Mouse (Mus musculus) heart, adult 8-10 months (tissue): ENCODE measurements around the gene Esyt2. TPM values are rescaled to one million over a fixed set of nuclear protein-coding genes. Genes with fewer than 3 reads are reported as not detected.
"Not testable (repeated sequence)": the region's sequence is repeated elsewhere in the genome, so short reads cannot be mapped to it uniquely, and the experiment has no call there.

ENCODE experiments used
- DNase-seq: peaks from one replicate; pipeline ENCODE4 v3.0.0; 2022; ENCODE audit warnings: low spot score
- total RNA-seq, 4 experiments: library from RNA; stranded (reverse); gene quantifications; 2 replicates each; pipeline ENCODE4 v1.2.4; 2022

Esyt2 gene
- total RNA-seq, result 10 to 100 TPM; 23.3 to 27.6 (median 24.1) TPM

GRCm38 (mm10) chr12:116280653-116281364 lies at the start of gene Esyt2:
Gene Esyt2 (plus strand): TSS chr12:116281196.
- peak; percentile 100 for DNase-seq

DNA sequence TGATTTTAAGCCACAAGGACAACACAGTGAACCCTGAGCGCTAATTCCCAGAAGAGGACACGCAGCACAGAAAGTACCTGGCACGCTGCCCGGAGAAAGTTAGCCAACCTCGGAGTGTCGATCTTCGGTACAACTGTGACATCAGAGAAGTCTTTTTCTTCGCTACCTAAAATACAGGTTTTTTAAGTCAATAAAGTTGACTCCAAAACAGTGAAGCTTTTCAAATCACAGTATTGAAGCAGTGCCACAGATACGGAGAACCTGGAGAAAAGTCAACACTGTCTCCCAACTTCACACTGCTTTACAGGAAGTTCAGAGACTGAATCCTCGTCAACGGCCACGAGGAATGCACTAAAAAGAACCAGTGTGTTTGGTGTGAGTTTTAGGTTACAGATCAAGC lies 49.4 kb upstream of the Esyt2 start:
- peak; percentile 83 for DNase-seq

DNA sequence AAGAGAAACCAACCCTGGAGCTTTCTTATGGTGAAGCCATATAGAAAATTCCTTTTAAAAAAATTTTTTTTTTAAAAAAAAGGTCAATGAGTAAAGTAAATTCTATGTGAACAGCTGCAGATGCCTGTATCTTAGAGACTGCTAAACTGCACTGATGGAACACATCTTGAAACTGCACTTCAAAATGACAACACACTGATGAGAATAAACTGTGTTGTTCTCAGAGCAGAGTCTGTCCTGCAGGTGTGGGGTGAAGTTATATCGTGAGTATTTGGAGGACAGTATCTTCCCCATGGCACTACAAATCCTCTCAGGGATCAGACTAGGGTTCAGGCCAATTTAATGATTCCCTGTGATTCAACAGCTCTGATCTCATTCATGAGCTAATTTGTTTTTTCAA lies 48.9 kb upstream of the Esyt2 start:
- DNase-seq, result peak; percentile 22

DNA sequence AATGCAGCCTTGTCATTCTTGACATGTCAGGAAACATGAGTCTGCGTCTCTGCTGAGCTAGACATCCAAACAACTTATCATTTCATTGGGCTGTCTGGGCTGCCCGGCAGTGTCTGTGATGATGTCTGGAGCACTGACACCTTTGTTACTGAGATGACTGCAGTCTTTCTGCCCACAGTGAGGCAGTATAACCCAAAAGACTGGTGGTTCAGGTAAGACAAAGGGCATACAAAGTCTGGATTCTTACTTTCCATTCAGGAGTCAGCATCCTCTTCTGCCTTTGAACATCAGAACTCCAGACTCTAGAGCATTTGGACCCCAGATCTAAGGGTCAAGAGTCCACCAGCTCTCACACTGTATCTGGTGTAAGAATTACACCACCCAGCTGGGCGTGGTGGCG lies 45.6 kb upstream of the Esyt2 start:
- no peak for DNase-seq

DNA sequence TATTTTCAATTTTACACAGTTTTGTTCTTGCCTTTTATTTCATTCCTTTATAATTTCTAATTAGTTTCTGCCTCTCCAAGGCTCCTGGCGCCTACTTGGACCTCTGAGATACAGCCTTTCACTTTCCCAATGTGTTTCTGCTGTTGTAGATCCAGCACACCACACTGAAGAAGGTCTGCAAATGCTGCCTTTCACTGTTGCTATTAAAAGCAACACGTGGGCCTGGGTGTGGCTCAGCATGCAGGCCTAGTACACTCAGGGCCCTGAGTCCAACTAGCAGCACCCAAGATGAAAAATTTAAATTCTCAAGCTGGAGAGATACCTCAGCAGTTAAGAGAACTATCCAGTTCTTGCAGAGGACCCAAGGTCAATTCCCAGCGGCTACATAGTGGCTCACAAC lies 44.3 kb upstream of the Esyt2 start:
- DNase-seq, result no peak

- DNase-seq, result no peak
These were observed 42.6 kb upstream of the Esyt2 start for GRCm38 (mm10) chr12:116238370-116238769.

- no peak for DNase-seq
These were observed 42.2 kb upstream of the Esyt2 start for GRCm38 (mm10) chr12:116238803-116239202.

DNA sequence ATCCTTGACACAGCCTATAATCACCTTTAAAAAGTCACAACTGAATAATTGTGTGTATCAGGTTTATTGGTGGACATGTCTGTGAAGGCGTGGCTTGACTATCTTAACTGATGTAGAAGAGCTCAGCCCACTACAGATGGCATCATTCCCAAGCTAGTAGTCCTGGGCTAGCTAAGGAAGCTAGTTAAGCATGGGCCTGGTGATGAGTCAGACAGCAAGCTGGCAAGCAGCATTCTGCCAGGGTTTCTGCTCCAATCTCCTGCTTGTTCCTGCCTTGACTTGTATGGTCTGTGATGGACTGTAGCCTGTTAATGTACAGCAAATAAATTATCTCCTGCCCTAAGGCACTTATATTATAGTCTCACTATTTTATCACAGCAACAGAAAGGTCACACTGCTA lies 36.4 kb upstream of the Esyt2 start:
- DNase-seq, result no peak

GRCm38 (mm10) chr12:116254652-116255051 lies 26.3 kb upstream of the Esyt2 start:
- no peak for DNase-seq

GRCm38 (mm10) chr12:116255636-116256035 lies 25.4 kb upstream of the Esyt2 start:
- DNase-seq, result no peak

DNA sequence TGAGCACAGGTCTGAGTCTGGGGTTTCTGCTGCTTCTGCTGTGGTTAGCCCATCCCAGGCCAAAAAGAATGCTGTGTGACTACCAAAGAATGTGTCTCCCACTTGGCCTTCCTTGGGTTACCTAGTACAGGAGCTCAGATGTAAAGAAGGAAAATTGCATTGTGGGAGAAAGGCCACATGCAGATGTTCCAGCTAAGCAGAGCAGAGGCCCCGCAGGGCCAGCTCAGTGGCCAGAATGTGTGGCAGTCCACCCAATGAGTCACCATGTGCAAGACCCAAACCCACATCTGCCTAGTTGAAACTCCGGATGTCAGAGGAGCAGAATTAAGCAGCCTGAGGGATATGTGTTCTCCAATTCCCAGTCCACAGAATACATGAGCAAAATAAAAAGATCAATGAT lies 22.7 kb upstream of the Esyt2 start:
- no peak for DNase-seq

DNA sequence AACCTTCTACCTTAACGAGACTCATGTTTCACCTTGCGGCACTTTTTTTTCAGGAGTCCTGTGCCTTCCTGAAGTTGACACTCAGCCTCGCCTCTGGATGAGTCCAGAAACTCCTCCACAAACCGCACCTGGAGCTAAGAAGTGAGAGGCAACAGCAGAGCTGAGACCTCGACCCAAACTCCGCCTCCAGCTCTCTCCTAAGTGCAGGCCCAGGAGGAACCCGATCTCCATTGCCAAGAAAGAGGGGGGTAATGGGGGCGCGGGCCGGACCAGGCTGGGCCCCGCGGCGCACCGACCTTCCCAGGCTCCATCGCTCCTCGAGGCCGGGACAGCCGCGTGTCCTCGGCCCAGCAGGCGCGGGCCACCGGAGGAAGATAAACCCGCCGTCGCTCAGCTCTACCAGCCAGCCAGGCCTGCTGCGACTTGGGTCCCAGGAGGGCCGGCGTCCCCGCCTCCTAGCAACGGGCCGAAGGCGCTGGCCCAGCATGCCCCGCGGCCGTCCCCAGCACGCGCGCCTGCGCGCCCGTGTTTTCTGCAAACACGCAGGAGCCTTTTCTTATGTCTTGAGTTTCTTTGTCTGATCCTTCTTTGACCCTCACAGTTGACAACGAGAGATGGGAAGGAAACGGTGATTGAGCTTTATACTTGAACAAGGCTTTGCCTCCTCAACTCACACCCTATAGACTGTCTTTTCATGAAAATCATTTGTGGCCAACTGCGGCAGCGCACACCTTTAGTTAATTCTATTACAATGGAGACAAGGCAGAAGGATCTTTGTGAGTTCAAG lies 18.2 kb upstream of the Esyt2 start, which contains the start of gene Wdr60:
TSS of gene Wdr60 (minus strand) at position 468 of the 787 bp plus-strand sequence.
- DNase-seq, result peak; percentile 84

GRCm38 (mm10) chr12:116264756-116265155 lies 16.2 kb upstream of the Esyt2 start:
- no peak for DNase-seq

DNA sequence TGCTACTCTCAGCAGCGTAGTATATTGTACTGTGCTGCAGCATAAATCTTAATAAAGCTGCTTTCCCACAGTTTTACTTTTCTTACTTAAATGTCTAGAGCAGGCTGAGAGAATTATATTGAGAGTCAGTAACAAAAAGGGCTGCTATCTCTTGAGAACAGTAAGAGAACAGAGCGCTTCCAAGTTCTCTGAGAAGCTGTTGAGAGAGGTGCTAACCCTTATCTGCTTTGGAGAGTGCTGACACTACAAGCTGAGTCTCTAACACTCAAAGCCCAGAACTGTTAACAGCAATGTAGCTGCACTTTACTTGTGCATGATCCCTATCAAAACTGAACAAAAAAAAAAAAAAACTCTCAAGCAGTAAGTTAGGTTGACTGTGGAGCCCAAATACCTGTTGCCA lies 15.7 kb upstream of the Esyt2 start:
- DNase-seq, result no peak

GRCm38 (mm10) chr12:116269450-116269849 lies 11.5 kb upstream of the Esyt2 start:
- DNase-seq, result no peak

DNA sequence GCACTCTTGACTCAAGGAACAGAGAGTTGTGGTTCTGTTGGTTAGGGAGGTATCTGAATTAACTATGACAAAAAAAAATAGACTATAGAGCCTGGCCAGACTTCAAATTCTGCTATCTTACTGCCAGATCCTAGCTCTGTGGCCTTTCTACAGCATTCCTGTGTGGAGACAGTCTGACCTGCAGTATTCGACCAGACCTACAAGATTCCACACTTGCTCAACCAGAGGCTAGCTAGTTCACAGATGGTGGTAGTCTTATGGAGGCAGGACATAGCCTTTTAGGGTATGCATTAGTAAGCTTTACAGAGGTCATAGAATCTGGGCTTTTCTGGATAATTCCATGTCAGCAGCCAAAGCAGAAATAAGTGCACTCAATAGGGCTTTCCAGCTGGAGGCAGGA lies 10.5 kb upstream of the Esyt2 start:
- no peak for DNase-seq

- no peak for DNase-seq
These were observed 9.9 kb upstream of the Esyt2 start for GRCm38 (mm10) chr12:116271071-116271470.

DNA sequence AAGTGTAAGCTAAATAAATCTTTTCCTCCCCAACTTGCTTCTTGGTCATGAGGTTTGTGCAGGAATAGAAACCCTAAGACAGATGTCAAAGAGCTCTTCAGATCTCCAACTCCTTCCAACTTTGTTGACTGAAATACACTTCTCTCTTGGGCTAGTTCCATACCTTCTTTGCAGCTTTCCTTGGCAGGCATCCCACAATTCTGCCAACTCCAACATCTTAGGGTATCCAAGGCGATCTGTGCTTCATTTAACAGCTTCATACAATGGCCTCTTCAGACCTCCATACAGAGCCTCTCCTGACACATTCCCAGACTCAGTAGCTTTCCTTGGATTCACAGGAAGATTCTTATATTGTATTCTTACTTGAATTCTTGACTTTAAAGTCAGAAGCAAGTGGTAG lies 7.3 kb upstream of the Esyt2 start:
- DNase-seq, result no peak

- DNase-seq, result not testable (repeated sequence)
These were observed 5.9 kb upstream of the Esyt2 start, which contains the start of gene Gm11027 for GRCm38 (mm10) chr12:116275086-116275485. Gene Gm11027 (plus strand): TSS chr12:116275386.

DNA sequence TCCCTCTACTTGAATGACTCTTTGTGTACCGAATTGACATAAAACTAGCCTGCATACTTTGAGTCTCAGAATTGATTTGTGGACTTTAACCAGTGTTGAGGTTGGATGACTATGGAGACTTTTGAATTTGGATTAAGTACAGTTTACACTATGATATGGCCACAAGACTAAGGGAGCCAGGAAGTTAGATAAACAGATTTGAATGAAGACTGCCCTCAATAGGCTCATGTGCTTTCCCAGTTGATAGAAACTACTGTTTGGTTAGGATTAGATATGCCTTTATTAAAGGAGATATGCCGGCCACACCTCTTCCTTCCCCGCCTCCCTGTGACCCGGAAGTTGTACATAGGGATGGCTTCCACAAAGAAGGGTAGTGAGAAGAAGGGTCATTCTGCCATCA lies 5.4 kb upstream of the Esyt2 start:
- no peak for DNase-seq

- no peak for DNase-seq
These were observed 4.0 kb upstream of the Esyt2 start for GRCm38 (mm10) chr12:116276961-116277360.

- DNase-seq, result no peak
These were observed 2.5 kb upstream of the Esyt2 start for GRCm38 (mm10) chr12:116278541-116278940.

- no peak for DNase-seq
These were observed 1.8 kb upstream of the Esyt2 start for GRCm38 (mm10) chr12:116279181-116279580.
